Mouse (Mus musculus) megakaryocyte, embryonic 14.5 days (primary cell): ENCODE measurements around the gene Ddx47. TPM values are rescaled to one million over a fixed set of nuclear protein-coding genes. Genes with fewer than 3 reads are reported as not detected.

Experiments used
- H3K27me3 ChIP-seq: replicated peaks from 2 replicates; pipeline ENCODE3; 2012; ENCODE audit warnings: inconsistent platforms
- H3K36me3 ChIP-seq: replicated peaks from 2 replicates; pipeline ENCODE3; 2012; ENCODE audit warnings: low read length, inconsistent platforms, mixed read lengths
- H3K4me1 ChIP-seq: 2 replicates; pipeline ENCODE4 v1.6.1; 2012; ENCODE audit warnings: inconsistent platforms
- H3K4me3 ChIP-seq: replicated peaks from 2 replicates; pipeline ENCODE3; 2012; ENCODE audit warnings: moderate library complexity, mild to moderate bottlenecking, inconsistent platforms
- H3K9me3 ChIP-seq: 2 replicates; pipeline ENCODE4 v1.6.1; 2012; ENCODE audit warnings: inconsistent platforms
- FLI1 ChIP-seq: IDR thresholded peaks from 2 replicates; pipeline ENCODE4 v1.6.1; 2012; ENCODE audit warnings: low read length, inconsistent platforms, mixed read lengths
- GATA1 ChIP-seq: IDR thresholded peaks from 3 replicates; pipeline ENCODE4 v1.6.1; 2012; ENCODE audit warnings: mixed read lengths, low read length, inconsistent platforms, borderline replicate concordance
- polyA plus RNA-seq: library from polyadenylated mRNA; stranded (reverse); fragments of >175 nt; gene quantifications from 2 replicates; pipeline ENCODE4 v1.2.3, GENCODE M21; 2012; ENCODE audit warnings: low replicate concordance; ENCODE audit not compliant: insufficient read depth

The Ddx47 gene
- polyA plus RNA-seq, 1 experiment, result 6.6 TPM

DNA sequence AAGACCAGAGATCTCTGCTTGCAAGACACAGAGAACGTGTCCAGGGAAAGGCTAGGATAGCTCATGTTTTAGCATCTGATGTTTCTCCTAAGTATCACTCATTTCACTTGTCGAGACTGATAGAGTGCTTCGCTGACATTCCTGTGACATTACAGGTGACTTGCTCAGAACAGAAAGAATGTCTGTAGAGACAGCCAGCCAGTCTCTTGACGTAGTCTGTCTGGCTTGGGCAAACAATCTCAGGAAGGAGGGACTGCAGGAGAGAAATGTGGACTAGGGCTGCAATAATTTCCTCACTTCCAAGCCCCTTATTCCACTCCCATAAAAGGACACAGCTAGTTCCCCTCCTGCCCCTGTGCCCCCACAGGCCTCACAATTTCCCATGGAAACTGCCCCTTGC is 11.1 kb upstream of the Ddx47 start:
- no peaks in the 10 kb centered on the region for H3K9me3 ChIP-seq
- TF ChIP-seq FLI1 (no peak), GATA1 (no peak)
- H3K36me3 ChIP-seq, result peaks cover 3% of the 10 kb centered on the region
- H3K4me1 ChIP-seq, result peaks cover 13% of the 10 kb centered on the region; the same call in 1 of the 2 replicates
- no peaks in the 10 kb centered on the region for H3K27me3 ChIP-seq
- no peak overlapping the region for H3K4me3 ChIP-seq

DNA sequence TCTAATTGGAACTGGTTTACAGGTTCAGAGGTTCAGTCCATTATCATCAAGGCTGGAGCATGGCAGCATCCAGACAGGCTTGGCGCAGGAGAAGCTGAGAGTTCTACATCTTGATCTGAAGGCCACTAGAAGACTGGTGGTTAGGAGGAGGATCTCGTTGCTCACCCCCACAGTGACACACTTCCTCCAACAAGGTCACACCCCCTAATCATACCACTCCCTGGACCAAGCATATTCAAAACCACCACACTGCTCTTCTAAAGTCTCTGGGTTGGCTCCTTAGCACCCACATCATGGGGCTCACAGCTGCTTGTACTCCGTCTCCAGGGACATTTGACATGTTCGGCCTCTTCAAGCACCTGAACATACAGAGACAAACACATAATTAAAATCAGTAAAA is 9.4 kb upstream of the Ddx47 start:
- no peak for TF ChIP-seq FLI1
- no peak for TF ChIP-seq GATA1
- Histone ChIP-seq H3K36me3 (peaks cover 3% of the 10 kb centered on the region), H3K4me1 (peaks cover 24% of the 10 kb centered on the region), H3K4me3 (no peak overlapping the region), H3K27me3 (no peaks in the 10 kb centered on the region), H3K9me3 (no peaks in the 10 kb centered on the region)

DNA sequence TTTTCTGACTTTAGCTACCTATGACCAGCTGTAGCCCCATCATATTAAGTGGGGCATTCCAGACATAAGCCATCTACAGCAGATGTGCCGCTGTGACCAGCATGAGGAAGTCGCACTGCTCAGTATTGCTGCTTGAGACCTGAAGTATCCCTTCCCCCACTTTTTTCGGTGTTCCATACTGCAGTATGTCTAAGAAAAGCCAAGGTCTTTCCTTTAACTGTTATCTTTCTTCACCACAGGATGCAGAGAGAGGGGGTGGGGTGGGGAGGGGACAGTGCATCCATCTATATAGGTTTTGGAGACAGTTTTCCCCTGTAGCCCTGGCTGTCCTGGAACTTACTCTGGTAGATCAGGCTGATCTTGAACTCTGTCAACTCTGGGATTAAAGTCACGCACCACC is 5.0 kb upstream of the Ddx47 start:
- H3K36me3 ChIP-seq, result peaks cover 3% of the 10 kb centered on the region
- H3K9me3 ChIP-seq, result no peaks in the 10 kb centered on the region
- peak overlapping the region; percentile 74 for H3K4me3 ChIP-seq
- no peaks in the 10 kb centered on the region for H3K27me3 ChIP-seq
- no peak for TF ChIP-seq FLI1
- peaks cover 50% of the 10 kb centered on the region for H3K4me1 ChIP-seq

DNA sequence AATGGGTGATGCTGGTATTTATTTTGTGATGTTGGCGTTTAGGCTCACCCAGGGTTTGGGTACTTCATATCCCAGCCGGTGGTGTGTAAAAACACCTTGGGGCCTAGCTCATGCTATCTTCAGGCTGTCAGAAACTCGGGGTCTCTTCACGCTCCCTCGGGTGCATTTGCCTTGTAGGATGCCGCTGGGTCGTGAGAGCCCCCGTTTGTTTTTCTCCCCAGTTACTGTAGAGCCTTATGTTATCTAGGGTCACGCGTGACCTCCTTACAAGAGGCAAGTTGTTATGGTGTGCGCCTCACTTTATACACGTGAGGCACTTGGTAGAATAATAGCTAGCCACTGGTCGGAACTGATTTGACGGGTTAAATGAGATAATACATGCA is 313 bp downstream of the Ddx47 start:
- Histone ChIP-seq H3K9me3 (no peaks in the 10 kb centered on the region), H3K4me1 (peaks cover 51% of the 10 kb centered on the region), H3K27me3 (no peaks in the 10 kb centered on the region), H3K36me3 (peaks cover 37% of the 10 kb centered on the region), H3K4me3 (peak overlapping the region; percentile 94)
- no peak for TF ChIP-seq FLI1
- TF ChIP-seq GATA1, result no peak

DNA sequence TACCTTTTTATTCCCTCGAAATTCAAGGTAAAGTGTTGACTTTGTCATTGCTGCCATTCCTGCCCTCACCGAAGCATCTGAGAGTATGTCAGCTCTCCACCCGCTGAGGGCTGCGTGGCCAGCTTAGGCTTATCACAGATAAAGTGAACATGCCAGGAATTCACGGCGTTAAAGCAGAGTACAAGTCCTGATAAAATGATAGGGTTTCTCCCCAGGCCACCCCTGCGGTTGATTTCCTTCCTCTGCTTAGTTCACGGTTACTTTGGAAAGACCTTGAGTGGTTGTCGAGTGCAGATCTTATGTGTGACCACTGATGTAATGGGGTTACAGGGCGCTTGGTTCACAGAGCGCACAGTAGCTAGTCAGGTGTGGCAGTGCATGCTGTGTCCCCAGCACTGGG is 5.8 kb downstream of the Ddx47 start:
- H3K9me3 ChIP-seq, result no peaks in the 10 kb centered on the region
- TF ChIP-seq FLI1 (no peak), GATA1 (no peak)
- no peaks in the 10 kb centered on the region for H3K27me3 ChIP-seq
- peaks cover 10% of the 10 kb centered on the region for H3K4me1 ChIP-seq
- peaks cover 91% of the 10 kb centered on the region for H3K36me3 ChIP-seq
- no peak overlapping the region for H3K4me3 ChIP-seq

DNA sequence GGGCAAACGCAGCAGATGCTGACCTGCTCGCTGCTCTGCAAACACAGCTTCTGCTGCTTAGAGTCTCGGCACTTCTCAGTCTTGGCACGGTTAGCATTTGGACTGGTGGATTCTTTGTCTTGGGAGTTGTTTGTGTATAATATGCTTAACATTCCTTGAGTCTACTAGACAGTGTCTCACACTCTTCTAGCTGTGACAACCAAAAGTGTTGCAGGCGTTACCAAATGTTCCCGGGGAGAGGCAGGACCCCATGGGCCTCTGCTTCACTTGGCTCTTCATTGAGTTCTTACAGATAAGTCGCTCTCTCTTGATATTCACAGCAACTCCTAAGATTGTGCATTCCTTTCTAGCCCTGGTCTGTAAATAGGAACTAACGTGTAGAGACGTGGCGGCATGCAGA is 8.2 kb downstream of the Ddx47 start:
- Histone ChIP-seq H3K36me3 (peaks cover 99% of the 10 kb centered on the region), H3K9me3 (no peaks in the 10 kb centered on the region), H3K4me3 (no peak overlapping the region), H3K27me3 (no peaks in the 10 kb centered on the region), H3K4me1 (peaks cover 14% of the 10 kb centered on the region)
- no peak for TF ChIP-seq FLI1
- no peak for TF ChIP-seq GATA1

DNA sequence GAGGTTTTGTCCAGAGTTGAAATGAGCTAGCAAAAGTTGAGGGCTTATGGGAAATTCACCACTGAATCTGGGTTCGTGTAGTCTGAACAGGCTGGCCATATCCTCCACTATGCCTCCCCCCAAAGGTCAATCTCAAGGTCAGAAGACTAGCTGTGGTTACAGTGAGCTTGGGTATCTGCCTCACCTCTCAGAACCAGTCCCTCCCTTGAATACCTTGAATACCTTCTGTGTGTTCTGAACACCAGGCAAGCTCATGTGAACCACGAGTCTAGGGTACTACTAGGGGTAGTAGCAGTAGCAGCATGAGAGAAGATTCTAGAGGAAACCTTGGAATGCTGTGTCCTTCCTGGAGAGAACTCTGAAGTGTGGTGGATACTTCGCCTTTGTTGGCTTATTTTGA is 10.2 kb downstream of the Ddx47 start:
- no peaks in the 10 kb centered on the region for H3K27me3 ChIP-seq
- TF ChIP-seq FLI1, result no peak
- no peak for TF ChIP-seq GATA1
- no peak overlapping the region for H3K4me3 ChIP-seq
- no peaks in the 10 kb centered on the region for H3K9me3 ChIP-seq
- H3K4me1 ChIP-seq, result peaks cover 29% of the 10 kb centered on the region
- H3K36me3 ChIP-seq, result peaks cover 86% of the 10 kb centered on the region

DNA sequence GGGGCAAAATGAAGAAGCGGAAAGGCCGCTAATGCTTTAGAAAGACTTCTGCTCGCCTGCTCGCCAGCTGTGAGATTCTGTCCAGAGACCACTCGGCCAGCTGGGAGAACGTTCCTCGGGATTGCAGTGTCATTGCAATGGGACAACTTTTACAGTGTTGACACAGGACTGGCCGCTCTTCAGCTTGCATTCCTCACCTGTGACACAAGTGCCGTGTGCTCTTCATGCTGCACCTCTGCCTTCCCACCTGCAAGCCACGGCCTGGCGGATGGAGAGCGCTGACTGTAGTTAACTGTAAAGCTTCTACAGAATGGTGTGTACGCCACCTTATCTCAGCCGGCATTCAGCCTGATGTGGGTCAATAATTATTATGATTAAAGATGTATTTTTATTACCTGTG is 12.0 kb downstream of the Ddx47 start:
- Histone ChIP-seq H3K4me1 (peaks cover 33% of the 10 kb centered on the region), H3K27me3 (no peaks in the 10 kb centered on the region), H3K9me3 (no peaks in the 10 kb centered on the region), H3K4me3 (no peak overlapping the region), H3K36me3 (peaks cover 69% of the 10 kb centered on the region)
- TF ChIP-seq FLI1 (no peak), GATA1 (no peak)

DNA sequence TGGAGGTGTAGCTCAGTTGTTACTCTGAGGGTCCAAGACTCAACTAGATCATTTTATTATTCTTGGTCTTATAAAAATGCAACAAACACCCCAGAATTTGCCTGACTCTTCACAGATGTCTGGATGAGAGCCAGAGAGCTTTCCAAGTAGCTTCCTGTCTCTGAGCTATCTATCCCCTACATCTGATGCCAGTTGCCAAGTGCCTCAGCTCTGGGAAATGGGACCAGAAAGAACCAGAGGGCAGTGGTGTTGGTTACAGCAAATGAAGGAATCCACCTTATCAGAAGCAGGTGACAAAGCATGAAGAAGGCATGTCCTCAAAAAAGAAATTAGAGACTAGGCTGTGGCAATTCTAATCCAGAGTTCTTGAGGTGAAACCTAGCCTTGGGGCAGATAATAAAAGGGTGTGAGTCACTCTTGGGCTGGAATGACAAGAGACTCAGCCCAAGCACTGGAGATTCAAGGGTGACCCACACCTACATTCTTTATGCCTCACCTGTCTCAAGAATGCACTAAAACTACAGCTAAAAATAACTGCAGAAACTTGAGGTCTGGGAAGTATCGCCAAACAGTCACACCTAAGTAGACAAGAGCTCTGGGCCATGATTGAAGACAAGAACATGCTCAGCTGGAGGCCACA is 13.5 kb downstream of the Ddx47 start:
- TF ChIP-seq FLI1 (no peak), GATA1 (no peak)

DNA sequence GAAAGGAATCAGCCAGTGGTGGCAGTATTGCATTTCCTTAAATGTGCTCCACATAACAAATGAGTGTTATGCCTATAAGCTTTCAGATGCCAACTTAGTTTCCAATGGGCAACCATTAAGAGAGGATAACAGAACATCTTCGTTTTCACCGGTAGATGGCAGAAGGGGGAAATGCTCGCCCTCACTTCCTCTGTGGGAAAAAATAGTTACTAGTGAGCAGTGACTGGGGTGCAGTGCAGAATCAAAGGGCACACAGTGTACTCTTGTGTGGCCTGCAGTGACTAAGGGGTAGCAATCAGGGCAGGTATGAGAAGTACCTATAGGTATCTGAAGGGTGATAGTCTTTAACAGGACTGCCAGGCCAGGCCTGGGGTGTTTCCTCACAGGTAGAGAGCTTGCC is 14.8 kb downstream of the Ddx47 start:
- Histone ChIP-seq H3K9me3 (no peaks in the 10 kb centered on the region), H3K27me3 (peaks cover 3% of the 10 kb centered on the region)

More for the DNA sequence above, 13.5 kb downstream of the Ddx47 start:
- H3K9me3 ChIP-seq, result no peaks in the 10 kb centered on the region
- no peaks in the 10 kb centered on the region for H3K27me3 ChIP-seq
- no peak overlapping the region for H3K4me3 ChIP-seq
- H3K36me3 ChIP-seq, result peaks cover 54% of the 10 kb centered on the region
- peaks cover 33% of the 10 kb centered on the region for H3K4me1 ChIP-seq

DNA sequence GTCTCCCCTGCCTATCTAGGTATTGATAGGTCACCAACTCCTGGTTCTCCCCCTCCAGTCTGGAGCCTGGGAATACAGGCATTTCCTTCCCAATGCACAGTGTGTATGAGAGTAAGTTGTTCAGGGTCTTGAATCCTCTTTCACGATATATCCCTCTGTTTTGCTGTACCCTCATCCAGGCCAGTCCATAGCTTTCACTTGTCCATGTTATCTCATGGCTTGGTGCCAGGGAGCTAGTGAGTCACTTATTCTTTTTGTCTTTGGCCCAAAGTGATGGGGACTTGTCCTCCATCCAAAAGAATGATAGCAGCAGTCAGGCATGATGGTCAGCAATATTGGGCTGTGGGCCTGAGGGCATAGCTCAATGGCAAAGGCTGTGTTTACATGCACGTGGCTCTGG is 15.3 kb downstream of the Ddx47 start:
- no peak overlapping the region for H3K4me3 ChIP-seq
- peaks cover 35% of the 10 kb centered on the region for H3K36me3 ChIP-seq
- peaks cover 6% of the 10 kb centered on the region for H3K27me3 ChIP-seq
- no peaks in the 10 kb centered on the region for H3K9me3 ChIP-seq
- TF ChIP-seq FLI1, result no peak
- no peak for TF ChIP-seq GATA1
- H3K4me1 ChIP-seq, result peaks cover 33% of the 10 kb centered on the region

More for the DNA sequence above, 14.8 kb downstream of the Ddx47 start:
- TF ChIP-seq GATA1, result no peak
- TF ChIP-seq FLI1, result no peak
- H3K4me1 ChIP-seq, result peaks cover 33% of the 10 kb centered on the region
- H3K36me3 ChIP-seq, result peaks cover 40% of the 10 kb centered on the region
- H3K4me3 ChIP-seq, result no peak overlapping the region
